Mouse (Mus musculus) liver, embryonic 14.5 days (tissue): ENCODE data around the gene Shisa5.

Experiments used
- CTCF ChIP-seq: IDR thresholded peaks from 2 replicates; pipeline ENCODE4 v1.5.1; 2016; ENCODE audit warnings: antibody characterized with exemption, low read depth, control low read depth
- EP300 ChIP-seq: IDR thresholded peaks from 2 replicates; pipeline ENCODE4 v1.6.1; 2016; ENCODE audit warnings: antibody characterized with exemption, low read depth

GRCm38 (mm10) chr9:109041351-109041750 lies 3.0 kb downstream of the Shisa5 start:
- TF ChIP-seq EP300 (no peak), CTCF (no peak)
